Mouse (Mus musculus): Measurements from ENCODE around the gene Pirt. TPM values are rescaled to one million over a fixed set of nuclear protein-coding genes. Genes with fewer than 3 reads are reported as not detected.

The Pirt gene
- polyA plus RNA-seq (2017; shearing (Covaris generic)), result not detected

GRCm38 (mm10) chr11:66911811-66912210 is at the start of gene Pirt:
Gene Pirt, plus strand, starts transcription at chr11:66911981.

GRCm38 (mm10) chr11:66956303-66956702 is 44.5 kb downstream of the Pirt start, which contains the start of gene Tmem238l:
Gene Tmem238l, plus strand, starts transcription at chr11:66956638.

Other genes with a start within 250 kb of the Pirt start
- not detected for gene Tmem238l, start 44.7 kb downstream of the Pirt start, polyA plus RNA-seq (2017; shearing (Covaris generic))
- gene Tmem220, start 113.2 kb downstream of the Pirt start, polyA plus RNA-seq (2017; shearing (Covaris generic)), result 1.3 TPM
- gene Adprm, start 140.6 kb downstream of the Pirt start, polyA plus RNA-seq (2017; shearing (Covaris generic)), result 75.5 TPM
- gene Sco1, start 140.7 kb downstream of the Pirt start, polyA plus RNA-seq (2017; shearing (Covaris generic)), result 13.5 TPM
- 1.3 TPM for gene Myh3, start 166.3 kb downstream of the Pirt start, polyA plus RNA-seq (2017; shearing (Covaris generic))